Mouse (Mus musculus): ENCODE measurements around the gene Lamtor5. TPM values are rescaled to one million over a fixed set of nuclear protein-coding genes. Genes with fewer than 3 reads are reported as not detected.
"Not testable (repeated sequence)": the region's sequence is repeated elsewhere in the genome, so short reads cannot be mapped to it uniquely, and the experiment has no call there.

Lamtor5 gene
- polyA plus RNA-seq, 1 experiment = 162 TPM

- no peak overlapping the region for H3K27ac ChIP-seq (ENCODE audit: insufficient read depth, low read length)
- 72% methylated on average over 5 of the region's 5 CpGs for WGBS
- DNase-seq = no peak
- H3K27me3 ChIP-seq (ENCODE audit: control insufficient read depth, insufficient read depth, low read length) = no peaks in the 10 kb centered on the region
- H3K4me3 ChIP-seq (replicated peaks; ENCODE audit: insufficient read depth, low read depth, low read length) = no peak overlapping the region
- TF ChIP-seq POLR2A (IDR thresholded peaks at IDR 0.05; ENCODE audit: borderline replicate concordance, insufficient read depth, low read length) (no peak), CTCF (IDR thresholded peaks at IDR 0.05; ENCODE audit: borderline replicate concordance, insufficient read depth, low read depth, low read length) (no peak)
- H3K4me1 ChIP-seq (ENCODE audit: control insufficient read depth, insufficient read depth, low read length) = no peaks in the 10 kb centered on the region; the same call in 1 of the 2 replicates
These were observed 3.3 kb upstream of the Lamtor5 start for GRCm38 (mm10) chr3:107275351-107275750.

- WGBS = 66% methylated on average over 4 of the region's 4 CpGs
- Histone ChIP-seq H3K4me1 (ENCODE audit: control insufficient read depth, insufficient read depth, low read length) (no peaks in the 10 kb centered on the region; the same call in 1 of the 2 replicates), H3K4me3 (replicated peaks; ENCODE audit: insufficient read depth, low read depth, low read length) (no peak overlapping the region), H3K27ac (ENCODE audit: insufficient read depth, low read length) (no peak overlapping the region), H3K27me3 (ENCODE audit: control insufficient read depth, insufficient read depth, low read length) (no peaks in the 10 kb centered on the region)
- no peak for DNase-seq
- TF ChIP-seq CTCF (IDR thresholded peaks at IDR 0.05; ENCODE audit: borderline replicate concordance, insufficient read depth, low read depth, low read length) (no peak), POLR2A (IDR thresholded peaks at IDR 0.05; ENCODE audit: borderline replicate concordance, insufficient read depth, low read length) (no peak)
These were observed 2.7 kb upstream of the Lamtor5 start for GRCm38 (mm10) chr3:107275996-107276395.

GRCm38 (mm10) chr3:107276626-107277025 is 2.0 kb upstream of the Lamtor5 start:
- Histone ChIP-seq H3K4me3 (replicated peaks; ENCODE audit: insufficient read depth, low read depth, low read length) (no peak overlapping the region), H3K27me3 (ENCODE audit: control insufficient read depth, insufficient read depth, low read length) (no peaks in the 10 kb centered on the region), H3K27ac (ENCODE audit: insufficient read depth, low read length) (no peak overlapping the region), H3K4me1 (ENCODE audit: control insufficient read depth, insufficient read depth, low read length) (no peaks in the 10 kb centered on the region; the same call in 1 of the 2 replicates)
- WGBS = 87% methylated on average over 3 of the region's 3 CpGs
- TF ChIP-seq POLR2A (IDR thresholded peaks at IDR 0.05; ENCODE audit: borderline replicate concordance, insufficient read depth, low read length) (no peak), CTCF (IDR thresholded peaks at IDR 0.05; ENCODE audit: borderline replicate concordance, insufficient read depth, low read depth, low read length) (no peak)
- no peak for DNase-seq

GRCm38 (mm10) chr3:107286123-107286522 is 7.5 kb downstream of the Lamtor5 start:
- no peak for DNase-seq
- no peak overlapping the region for H3K27ac ChIP-seq (ENCODE audit: insufficient read depth, low read length)
- no peaks in the 10 kb centered on the region for H3K27me3 ChIP-seq (ENCODE audit: control insufficient read depth, insufficient read depth, low read length)
- WGBS = 83% methylated on average over 2 of the region's 2 CpGs
- no peak overlapping the region for H3K4me3 ChIP-seq (replicated peaks; ENCODE audit: insufficient read depth, low read depth, low read length)
- TF ChIP-seq CTCF (IDR thresholded peaks at IDR 0.05; ENCODE audit: borderline replicate concordance, insufficient read depth, low read depth, low read length) (no peak), POLR2A (IDR thresholded peaks at IDR 0.05; ENCODE audit: borderline replicate concordance, insufficient read depth, low read length) (no peak)
- H3K4me1 ChIP-seq (ENCODE audit: control insufficient read depth, insufficient read depth, low read length) = no peaks in the 10 kb centered on the region

- Histone ChIP-seq H3K27me3 (ENCODE audit: control insufficient read depth, insufficient read depth, low read length) (no peaks in the 10 kb centered on the region), H3K27ac (ENCODE audit: insufficient read depth, low read length) (no peak overlapping the region), H3K4me3 (replicated peaks; ENCODE audit: insufficient read depth, low read depth, low read length) (no peak overlapping the region), H3K4me1 (ENCODE audit: control insufficient read depth, insufficient read depth, low read length) (no peaks in the 10 kb centered on the region)
- no peak for DNase-seq
- TF ChIP-seq POLR2A (IDR thresholded peaks at IDR 0.05; ENCODE audit: borderline replicate concordance, insufficient read depth, low read length) = no peak
- no peak for TF ChIP-seq CTCF (IDR thresholded peaks at IDR 0.05; ENCODE audit: borderline replicate concordance, insufficient read depth, low read depth, low read length)
These were observed 8.7 kb downstream of the Lamtor5 start for GRCm38 (mm10) chr3:107287346-107287745.

- TF ChIP-seq POLR2A (IDR thresholded peaks at IDR 0.05; ENCODE audit: borderline replicate concordance, insufficient read depth, low read length) = no peak
- TF ChIP-seq CTCF (IDR thresholded peaks at IDR 0.05; ENCODE audit: borderline replicate concordance, insufficient read depth, low read depth, low read length) = no peak
- H3K4me1 ChIP-seq (ENCODE audit: control insufficient read depth, insufficient read depth, low read length) = no peaks in the 10 kb centered on the region
- H3K27me3 ChIP-seq (ENCODE audit: control insufficient read depth, insufficient read depth, low read length) = no peaks in the 10 kb centered on the region
- DNase-seq = peak in 1 of 2 experiments; percentile 10
- no peak within 1 kb of the TSS for H3K4me3 ChIP-seq (replicated peaks; ENCODE audit: insufficient read depth, low read depth, low read length)
- 34% methylated on average over 9 of the region's 9 CpGs for whole genome bisulfite sequencing
- H3K27ac ChIP-seq (ENCODE audit: insufficient read depth, low read length) = 0 out of 2 replicates have a peak within 1 kb of the TSS, but pooled peaks have one; percentile 21
These were observed 12.2 kb downstream of the Lamtor5 start, which contains the start of gene Slc16a4 for GRCm38 (mm10) chr3:107290764-107291381. TSS of gene Slc16a4 (plus strand) at chr3:107291230.

- TF ChIP-seq CTCF (IDR thresholded peaks at IDR 0.05; ENCODE audit: borderline replicate concordance, insufficient read depth, low read depth, low read length) = no peak
- TF ChIP-seq POLR2A (IDR thresholded peaks at IDR 0.05; ENCODE audit: borderline replicate concordance, insufficient read depth, low read length) = no peak
- H3K4me1 ChIP-seq (ENCODE audit: control insufficient read depth, insufficient read depth, low read length) = no peaks in the 10 kb centered on the region
- DNase-seq = no peak
These were observed 17.2 kb downstream of the Lamtor5 start for GRCm38 (mm10) chr3:107295672-107296360.

GRCm38 (mm10) chr3:107296917-107297316 is 18.3 kb downstream of the Lamtor5 start:
- H3K27ac ChIP-seq (ENCODE audit: insufficient read depth, low read length); H3K4me1 ChIP-seq (ENCODE audit: control insufficient read depth, insufficient read depth, low read length); H3K27me3 ChIP-seq (ENCODE audit: control insufficient read depth, insufficient read depth, low read length); H3K4me3 ChIP-seq (replicated peaks; ENCODE audit: insufficient read depth, low read depth, low read length); DNase-seq: not testable (repeated sequence)
- WGBS = 76% methylated on average over 4 of the region's 4 CpGs

More at GRCm38 (mm10) chr3:107295672-107296360, 17.2 kb downstream of the Lamtor5 start:
- WGBS = 87% methylated on average over 5 of the region's 5 CpGs
- no peak overlapping the region for H3K4me3 ChIP-seq (replicated peaks; ENCODE audit: insufficient read depth, low read depth, low read length)
- no peaks in the 10 kb centered on the region for H3K27me3 ChIP-seq (ENCODE audit: control insufficient read depth, insufficient read depth, low read length)
- H3K27ac ChIP-seq (ENCODE audit: insufficient read depth, low read length) = no peak overlapping the region
